Mouse (Mus musculus) megakaryocyte, embryonic 14.5 days (primary cell): ENCODE measurements around the gene Bud23. TPM values are rescaled to one million over a fixed set of nuclear protein-coding genes. Genes with fewer than 3 reads are reported as not detected.

Experiments
- H3K27me3 ChIP-seq: replicated peaks from 2 replicates; pipeline ENCODE3; 2012; ENCODE audit warnings: inconsistent platforms
- H3K36me3 ChIP-seq: replicated peaks from 2 replicates; pipeline ENCODE3; 2012; ENCODE audit warnings: low read length, inconsistent platforms, mixed read lengths
- H3K4me1 ChIP-seq: 2 replicates; pipeline ENCODE4 v1.6.1; 2012; ENCODE audit warnings: inconsistent platforms
- H3K4me3 ChIP-seq: replicated peaks from 2 replicates; pipeline ENCODE3; 2012; ENCODE audit warnings: moderate library complexity, mild to moderate bottlenecking, inconsistent platforms
- H3K9me3 ChIP-seq: 2 replicates; pipeline ENCODE4 v1.6.1; 2012; ENCODE audit warnings: inconsistent platforms
- FLI1 ChIP-seq: IDR thresholded peaks from 2 replicates; pipeline ENCODE4 v1.6.1; 2012; ENCODE audit warnings: low read length, inconsistent platforms, mixed read lengths
- GATA1 ChIP-seq: IDR thresholded peaks from 3 replicates; pipeline ENCODE4 v1.6.1; 2012; ENCODE audit warnings: mixed read lengths, low read length, inconsistent platforms, borderline replicate concordance
- polyA plus RNA-seq: library from polyadenylated mRNA; stranded (reverse); fragments of >175 nt; gene quantifications from 2 replicates; pipeline ENCODE4 v1.2.3, GENCODE M21; 2012; ENCODE audit warnings: low replicate concordance; ENCODE audit not compliant: insufficient read depth

Gene Bud23
- polyA plus RNA-seq, 1 experiment: 146 TPM

- Histone ChIP-seq H3K4me3 (no peak overlapping the region), H3K27me3 (peaks cover 12% of the 10 kb centered on the region), H3K36me3 (peaks cover 18% of the 10 kb centered on the region), H3K9me3 (no peaks in the 10 kb centered on the region), H3K4me1 (no peaks in the 10 kb centered on the region; the same call in 1 of the 2 replicates)
- TF ChIP-seq FLI1: no peak
- no peak for TF ChIP-seq GATA1
These were observed 16.2 kb downstream of the Bud23 start for GRCm38 (mm10) chr5:135048539-135048938.

- no peaks in the 10 kb centered on the region for H3K36me3 ChIP-seq
These were observed 20.2 kb downstream of the Bud23 start for GRCm38 (mm10) chr5:135044575-135044974.

GRCm38 (mm10) chr5:135042105-135042788, 22.5 kb downstream of the Bud23 start:
- Histone ChIP-seq H3K4me3 (no peak overlapping the region), H3K4me1 (peaks cover 40% of the 10 kb centered on the region), H3K27me3 (peaks cover 49% of the 10 kb centered on the region), H3K36me3 (no peaks in the 10 kb centered on the region), H3K9me3 (no peaks in the 10 kb centered on the region)
- TF ChIP-seq FLI1: no peak
- TF ChIP-seq GATA1: no peak

More at GRCm38 (mm10) chr5:135044575-135044974, 20.2 kb downstream of the Bud23 start:
- Histone ChIP-seq H3K27me3 (peaks cover 37% of the 10 kb centered on the region), H3K9me3 (no peaks in the 10 kb centered on the region), H3K4me1 (peaks cover 27% of the 10 kb centered on the region), H3K4me3 (no peak overlapping the region)
- TF ChIP-seq FLI1 (no peak), GATA1 (no peak)

- H3K27me3 ChIP-seq: peaks cover 58% of the 10 kb centered on the region
- peak overlapping the region; percentile 42 for H3K4me3 ChIP-seq
- H3K36me3 ChIP-seq: no peaks in the 10 kb centered on the region
These were observed 24.0 kb downstream of the Bud23 start for GRCm38 (mm10) chr5:135040777-135041176.

GRCm38 (mm10) chr5:135040059-135040458, 24.7 kb downstream of the Bud23 start:
- peaks cover 60% of the 10 kb centered on the region for H3K27me3 ChIP-seq
- peaks cover 13% of the 10 kb centered on the region for H3K9me3 ChIP-seq
- H3K36me3 ChIP-seq: no peaks in the 10 kb centered on the region
- TF ChIP-seq FLI1: no peak
- no peak for TF ChIP-seq GATA1
- H3K4me3 ChIP-seq: peak overlapping the region; percentile 74
- H3K4me1 ChIP-seq: peaks cover 46% of the 10 kb centered on the region

More at GRCm38 (mm10) chr5:135040777-135041176, 24.0 kb downstream of the Bud23 start:
- Histone ChIP-seq H3K4me1 (peaks cover 45% of the 10 kb centered on the region), H3K9me3 (peaks cover 5% of the 10 kb centered on the region; the same call in 1 of the 2 replicates)
- TF ChIP-seq FLI1 (no peak), GATA1 (no peak)

- Histone ChIP-seq H3K36me3 (no peaks in the 10 kb centered on the region), H3K4me1 (peaks cover 46% of the 10 kb centered on the region), H3K9me3 (peaks cover 18% of the 10 kb centered on the region), H3K4me3 (no peak overlapping the region), H3K27me3 (peaks cover 60% of the 10 kb centered on the region)
- TF ChIP-seq GATA1 (no peak), FLI1 (no peak)
These were observed 25.2 kb downstream of the Bud23 start for GRCm38 (mm10) chr5:135039541-135039940.

- Histone ChIP-seq H3K36me3 (no peaks in the 10 kb centered on the region), H3K9me3 (peaks cover 27% of the 10 kb centered on the region), H3K27me3 (peaks cover 72% of the 10 kb centered on the region), H3K4me3 (no peak overlapping the region), H3K4me1 (peaks cover 46% of the 10 kb centered on the region)
- TF ChIP-seq FLI1 (no peak), GATA1 (no peak)
These were observed 26.8 kb downstream of the Bud23 start for GRCm38 (mm10) chr5:135037946-135038345.

GRCm38 (mm10) chr5:135035608-135036359, 29.0 kb downstream of the Bud23 start:
- Histone ChIP-seq H3K36me3 (no peaks in the 10 kb centered on the region), H3K27me3 (peaks cover 67% of the 10 kb centered on the region), H3K4me3 (no peak overlapping the region), H3K9me3 (peaks cover 27% of the 10 kb centered on the region), H3K4me1 (peaks cover 31% of the 10 kb centered on the region)
- TF ChIP-seq GATA1: no peak
- no peak for TF ChIP-seq FLI1

GRCm38 (mm10) chr5:135034593-135034992, 30.2 kb downstream of the Bud23 start:
- TF ChIP-seq FLI1: no peak
- TF ChIP-seq GATA1: no peak

GRCm38 (mm10) chr5:135032581-135032980, 32.2 kb downstream of the Bud23 start:
- Histone ChIP-seq H3K4me3 (no peak overlapping the region), H3K27me3 (peaks cover 58% of the 10 kb centered on the region), H3K36me3 (no peaks in the 10 kb centered on the region), H3K9me3 (peaks cover 27% of the 10 kb centered on the region), H3K4me1 (peaks cover 19% of the 10 kb centered on the region)
- no peak for TF ChIP-seq FLI1
- TF ChIP-seq GATA1: no peak

More at GRCm38 (mm10) chr5:135034593-135034992, 30.2 kb downstream of the Bud23 start:
- Histone ChIP-seq H3K36me3 (no peaks in the 10 kb centered on the region), H3K4me3 (no peak overlapping the region), H3K4me1 (peaks cover 19% of the 10 kb centered on the region), H3K9me3 (peaks cover 27% of the 10 kb centered on the region), H3K27me3 (peaks cover 56% of the 10 kb centered on the region)
